Mouse (Mus musculus): ENCODE measurements around the gene Swap70. TPM values are rescaled to one million over a fixed set of nuclear protein-coding genes. Genes with fewer than 3 reads are reported as not detected.

Swap70 gene
- polyA plus RNA-seq, 1 experiment from 2014 or later: 32.0 TPM

- Histone ChIP-seq H3K36me3 (replicated peaks) (peaks cover 85% of the 10 kb centered on the region), H3K27me3 (ENCODE audit: poor library complexity, severe bottlenecking) (no peaks in the 10 kb centered on the region), H3K4me3 (no peak overlapping the region), H3K4me1 (no peaks in the 10 kb centered on the region), H3K9me3 (no peaks in the 10 kb centered on the region; the same call in 1 of the 2 replicates), H3K27ac (no peak overlapping the region)
- 97% methylated on average over 1 of the region's 1 CpGs for WGBS
- DNase-seq (ENCODE audit: extremely low spot score, low spot score): no peak
Measured at GRCm38 (mm10) chr7:110324852-110325251, 103.3 kb downstream of the Swap70 start.

DNA sequence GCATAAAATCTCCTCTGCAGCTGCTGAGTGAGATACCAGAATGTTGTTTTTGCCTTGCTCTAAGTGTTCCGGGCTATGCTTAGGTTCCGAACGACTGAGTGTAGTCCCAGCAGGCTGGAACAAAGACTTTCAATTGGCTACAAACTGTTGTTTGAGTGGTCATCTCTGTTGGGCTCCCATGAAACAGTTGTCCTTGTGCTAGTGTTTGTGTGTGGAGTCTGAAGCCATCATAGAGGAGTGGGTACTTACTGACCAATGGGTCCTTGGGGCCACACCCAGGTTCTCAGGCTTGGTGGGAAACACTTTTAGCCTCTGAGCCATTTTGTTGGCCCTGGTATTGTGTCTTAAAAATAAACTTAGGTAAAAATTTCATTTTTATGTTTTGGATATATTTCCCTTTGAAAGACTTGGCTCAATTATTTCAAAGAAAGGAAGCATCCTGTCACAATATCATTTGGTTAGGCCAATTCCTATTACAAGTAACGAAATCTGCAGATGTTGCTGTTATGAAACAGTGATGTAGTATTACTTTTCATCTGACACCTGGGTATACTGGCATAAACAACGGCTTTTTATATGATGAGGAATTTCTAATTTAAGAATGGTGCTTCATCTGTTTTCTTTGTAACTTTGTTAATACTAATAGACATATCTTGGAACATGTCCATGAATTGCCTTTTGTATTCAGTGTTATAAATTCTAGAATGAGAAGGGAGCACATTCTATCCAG, 104.0 kb downstream of the Swap70 start:
- no peaks in the 10 kb centered on the region for H3K27me3 ChIP-seq (ENCODE audit: poor library complexity, severe bottlenecking)
- no peak overlapping the region for H3K4me3 ChIP-seq
- H3K36me3 ChIP-seq (replicated peaks): peaks cover 81% of the 10 kb centered on the region
- no peaks in the 10 kb centered on the region; the same call in 1 of the 2 replicates for H3K9me3 ChIP-seq
- no peak for DNase-seq (ENCODE audit: extremely low spot score, low spot score)
- WGBS: 94% methylated on average over 5 of the region's 5 CpGs
- H3K4me1 ChIP-seq: no peaks in the 10 kb centered on the region
- H3K27ac ChIP-seq: no peak overlapping the region

Other genes starting within 250 kb of the Swap70 start
- 66.1 and 71.6 TPM in 2 replicates for gene Tmem41b, start 234.8 kb upstream of the Swap70 start, polyA plus RNA-seq (2016; fragmentation: Nextera tagmentation; extraction: Ambion mirVana)
- 62.7 and 65.9 TPM in 2 replicates for gene Ipo7, start 203.4 kb upstream of the Swap70 start, polyA plus RNA-seq (2016; fragmentation: Nextera tagmentation; extraction: Ambion mirVana)
- 28.1 and 30.0 TPM in 2 replicates for gene Zfp143, start 160.5 kb upstream of the Swap70 start, polyA plus RNA-seq (2016; fragmentation: Nextera tagmentation; extraction: Ambion mirVana)
- 28.9 and 29.0 TPM in 2 replicates for gene Wee1, start 99.7 kb upstream of the Swap70 start, polyA plus RNA-seq (2016; fragmentation: Nextera tagmentation; extraction: Ambion mirVana)